Mouse (Mus musculus): ENCODE measurements around the gene Gnb5.

DNA sequence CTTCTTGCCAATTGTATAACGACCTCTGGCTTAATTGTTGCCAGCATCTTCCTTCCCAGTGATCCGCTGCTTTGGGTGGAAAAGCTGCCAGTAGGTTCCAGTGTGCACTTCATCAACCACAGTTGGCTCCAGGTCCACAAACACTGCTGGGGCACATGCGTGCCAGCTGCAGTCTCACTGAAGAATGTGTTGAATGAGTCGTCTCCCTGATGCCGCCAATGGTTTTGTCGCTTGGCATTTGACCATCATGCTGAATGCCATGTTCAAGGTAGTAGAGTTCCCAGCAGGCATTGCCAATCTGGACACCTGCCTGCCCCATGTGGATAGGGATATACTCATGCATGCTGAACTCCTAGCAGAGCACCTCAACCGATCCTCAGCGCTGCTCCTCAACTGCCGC is 69.5 kb downstream of the Gnb5 start:
- no peak for TF ChIP-seq CEBPB (IDR thresholded peaks at IDR 0.05; ENCODE audit: low read depth)
- no peak for TF ChIP-seq CTCF (IDR thresholded peaks at IDR 0.05; ENCODE audit: control insufficient read depth, insufficient read depth, insufficient read length)
- TF ChIP-seq USF1 (IDR thresholded peaks at IDR 0.05; ENCODE audit: low read depth): no peak
- TF ChIP-seq MYOG (IDR thresholded peaks at IDR 0.05; ENCODE audit: control insufficient read depth, extremely low read depth, insufficient read length): no peak
- TF ChIP-seq MYOD1 (IDR thresholded peaks at IDR 0.05; ENCODE audit: control insufficient read depth, insufficient read length, low read depth): no peak

Measured in C2C12 (cell line).